Mouse (Mus musculus): ENCODE measurements around the gene Amn. TPM values are rescaled to one million over a fixed set of nuclear protein-coding genes. Genes with fewer than 3 reads are reported as not detected.
A peak's percentile ranks its signal among the peaks of the same experiment; 100 is the strongest.

Amn gene
- polyA plus RNA-seq, 1 experiment from 2014 or later = 0.29 TPM

DNA sequence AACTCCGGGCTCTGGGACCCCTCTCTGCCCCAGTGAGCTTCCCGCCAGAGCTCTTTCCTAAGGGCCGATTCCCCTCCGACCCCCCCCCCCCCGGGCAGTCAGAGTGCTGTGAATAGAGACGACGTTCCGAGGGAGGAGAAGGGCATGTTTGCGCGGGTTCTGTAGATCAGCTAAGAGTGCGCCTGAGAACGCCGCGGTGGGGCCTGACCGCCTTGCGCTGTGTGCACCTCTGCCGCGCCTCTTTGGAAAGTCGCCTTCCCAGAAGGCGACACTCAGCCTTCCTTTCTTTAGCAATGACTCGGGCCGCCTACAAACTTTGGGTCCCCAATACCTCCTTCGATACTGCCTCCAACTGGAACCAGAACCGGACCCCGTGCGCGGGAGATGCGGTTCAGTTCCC, 511 bp downstream of the Amn start:
- no peak overlapping the region for H3K9ac ChIP-seq (ENCODE audit: low read length)
- WGBS = 8% methylated on average over 22 of the region's 28 CpGs
- no peaks in the 10 kb centered on the region for H3K36me3 ChIP-seq (ENCODE audit: control insufficient read depth, insufficient read depth, low read length)
- H3K27ac ChIP-seq (replicated peaks; ENCODE audit: low read depth, low read length) = no peak overlapping the region
- DNase-seq (ENCODE audit: low spot score) (no peak), ATAC-seq (ENCODE audit: insufficient number of reproducible peaks, low FRiP score, low TSS enrichment, low read depth) (no peak)
- H3K27me3 ChIP-seq (ENCODE audit: control insufficient read depth, insufficient read depth, low read length) = peaks cover 68% of the 10 kb centered on the region
- no peak overlapping the region for H3K4me3 ChIP-seq (ENCODE audit: low read depth, low read length)
- H3K4me2 ChIP-seq (ENCODE audit: low read depth, severe bottlenecking) = peak overlapping the region; percentile 25; the same call in 1 of the 2 replicates
- peaks cover 21% of the 10 kb centered on the region for H3K4me1 ChIP-seq (ENCODE audit: control insufficient read depth, insufficient read depth, low read length)
- H3K9me3 ChIP-seq (ENCODE audit: control insufficient read depth, low read length) = no peaks in the 10 kb centered on the region

DNA sequence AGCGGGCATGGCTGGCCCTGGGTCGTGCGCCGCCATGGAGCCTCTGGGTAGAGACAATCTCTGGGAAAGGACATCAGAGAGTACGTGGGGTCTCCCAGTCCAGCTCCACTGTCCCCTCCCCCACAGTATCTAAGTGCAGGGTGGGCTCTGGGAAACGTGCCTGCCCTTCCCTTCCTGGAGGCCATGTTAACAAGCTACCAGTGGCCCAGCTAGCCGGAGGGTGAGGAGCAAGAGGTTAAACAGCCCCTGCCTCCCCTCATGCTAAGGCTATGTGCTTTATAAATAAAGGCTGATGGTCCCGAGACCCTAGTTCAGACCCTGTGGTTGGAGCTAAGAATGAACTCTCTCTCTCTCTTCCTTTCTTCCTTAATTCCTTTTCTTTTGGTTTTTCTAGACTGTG, 1.1 kb downstream of the Amn start:
- Histone ChIP-seq H3K4me1 (ENCODE audit: control insufficient read depth, insufficient read depth, low read length) (peaks cover 21% of the 10 kb centered on the region), H3K9ac (ENCODE audit: low read length) (no peak overlapping the region), H3K27ac (replicated peaks; ENCODE audit: low read depth, low read length) (no peak overlapping the region), H3K4me2 (ENCODE audit: low read depth, severe bottlenecking) (peak overlapping the region; percentile 25; the same call in 1 of the 2 replicates), H3K4me3 (ENCODE audit: low read depth, low read length) (no peak overlapping the region), H3K36me3 (ENCODE audit: control insufficient read depth, insufficient read depth, low read length) (no peaks in the 10 kb centered on the region), H3K27me3 (ENCODE audit: control insufficient read depth, insufficient read depth, low read length) (peaks cover 74% of the 10 kb centered on the region), H3K9me3 (ENCODE audit: control insufficient read depth, low read length) (no peaks in the 10 kb centered on the region)
- ATAC-seq (ENCODE audit: insufficient number of reproducible peaks, low FRiP score, low TSS enrichment, low read depth) = no peak
- 21% methylated on average over 8 of the region's 8 CpGs for WGBS
- DNase-seq (ENCODE audit: low spot score) = no peak

DNA sequence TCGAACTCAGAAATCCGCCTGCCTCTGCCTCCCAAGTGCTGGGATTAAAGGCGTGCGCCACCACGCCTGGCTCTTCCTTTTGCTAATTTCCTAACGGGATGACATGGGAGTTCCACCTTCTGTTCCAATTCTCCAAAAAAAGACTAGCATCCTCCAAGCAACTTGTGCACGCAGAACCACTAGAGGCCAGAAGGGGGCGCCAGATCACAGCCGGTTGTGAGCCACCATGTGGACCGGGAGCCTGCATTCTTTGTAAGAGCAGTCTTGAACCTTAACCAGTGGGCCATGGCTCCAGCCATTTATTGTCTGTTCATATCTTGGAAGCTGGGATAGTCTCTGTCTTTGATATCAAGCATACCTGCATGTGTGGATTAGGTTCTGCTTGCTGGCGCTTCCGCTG, 1.5 kb downstream of the Amn start:
- Histone ChIP-seq H3K9me3 (ENCODE audit: control insufficient read depth, low read length) (no peaks in the 10 kb centered on the region), H3K36me3 (ENCODE audit: control insufficient read depth, insufficient read depth, low read length) (no peaks in the 10 kb centered on the region), H3K4me3 (ENCODE audit: low read depth, low read length) (no peak overlapping the region), H3K27ac (replicated peaks; ENCODE audit: low read depth, low read length) (no peak overlapping the region), H3K9ac (ENCODE audit: low read length) (no peak overlapping the region), H3K27me3 (ENCODE audit: control insufficient read depth, insufficient read depth, low read length) (peaks cover 77% of the 10 kb centered on the region), H3K4me2 (ENCODE audit: low read depth, severe bottlenecking) (no peak overlapping the region), H3K4me1 (ENCODE audit: control insufficient read depth, insufficient read depth, low read length) (peaks cover 21% of the 10 kb centered on the region)
- ATAC-seq (ENCODE audit: insufficient number of reproducible peaks, low FRiP score, low TSS enrichment, low read depth) (no peak), DNase-seq (ENCODE audit: low spot score) (peak; percentile 91)
- WGBS = 20% methylated on average over 12 of the region's 12 CpGs

DNA sequence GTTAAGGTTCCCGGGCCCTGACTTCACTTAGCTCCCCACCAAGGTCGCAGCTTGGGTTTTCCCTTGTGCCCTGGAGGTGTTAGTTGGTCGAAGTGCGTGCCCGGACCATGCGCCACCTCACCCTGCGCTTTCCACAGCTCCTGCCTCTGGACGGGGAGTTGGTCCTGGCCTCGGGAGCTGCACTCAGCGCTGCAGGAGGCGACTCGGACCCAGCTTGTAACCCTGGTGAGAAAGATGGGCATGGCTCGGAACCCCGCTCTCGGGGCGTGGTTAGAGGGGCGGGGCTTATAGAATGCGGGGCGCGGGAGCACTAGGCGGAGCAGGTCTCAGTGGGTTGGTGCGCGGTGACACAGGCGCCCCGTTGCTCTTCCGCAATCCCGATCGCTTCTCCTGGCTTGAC, 3.1 kb downstream of the Amn start:
- Histone ChIP-seq H3K4me3 (ENCODE audit: low read depth, low read length) (peak overlapping the region; percentile 31), H3K36me3 (ENCODE audit: control insufficient read depth, insufficient read depth, low read length) (no peaks in the 10 kb centered on the region), H3K9ac (ENCODE audit: low read length) (no peak overlapping the region), H3K4me1 (ENCODE audit: control insufficient read depth, insufficient read depth, low read length) (peaks cover 15% of the 10 kb centered on the region), H3K9me3 (ENCODE audit: control insufficient read depth, low read length) (no peaks in the 10 kb centered on the region; the same call in 1 of the 2 replicates), H3K4me2 (ENCODE audit: low read depth, severe bottlenecking) (peak overlapping the region; percentile 65), H3K27ac (replicated peaks; ENCODE audit: low read depth, low read length) (no peak overlapping the region), H3K27me3 (ENCODE audit: control insufficient read depth, insufficient read depth, low read length) (peaks cover 77% of the 10 kb centered on the region)
- 1% methylated on average over 28 of the region's 28 CpGs for WGBS
- DNase-seq (ENCODE audit: low spot score) (peak; percentile 51), ATAC-seq (ENCODE audit: insufficient number of reproducible peaks, low FRiP score, low TSS enrichment, low read depth) (no peak)

DNA sequence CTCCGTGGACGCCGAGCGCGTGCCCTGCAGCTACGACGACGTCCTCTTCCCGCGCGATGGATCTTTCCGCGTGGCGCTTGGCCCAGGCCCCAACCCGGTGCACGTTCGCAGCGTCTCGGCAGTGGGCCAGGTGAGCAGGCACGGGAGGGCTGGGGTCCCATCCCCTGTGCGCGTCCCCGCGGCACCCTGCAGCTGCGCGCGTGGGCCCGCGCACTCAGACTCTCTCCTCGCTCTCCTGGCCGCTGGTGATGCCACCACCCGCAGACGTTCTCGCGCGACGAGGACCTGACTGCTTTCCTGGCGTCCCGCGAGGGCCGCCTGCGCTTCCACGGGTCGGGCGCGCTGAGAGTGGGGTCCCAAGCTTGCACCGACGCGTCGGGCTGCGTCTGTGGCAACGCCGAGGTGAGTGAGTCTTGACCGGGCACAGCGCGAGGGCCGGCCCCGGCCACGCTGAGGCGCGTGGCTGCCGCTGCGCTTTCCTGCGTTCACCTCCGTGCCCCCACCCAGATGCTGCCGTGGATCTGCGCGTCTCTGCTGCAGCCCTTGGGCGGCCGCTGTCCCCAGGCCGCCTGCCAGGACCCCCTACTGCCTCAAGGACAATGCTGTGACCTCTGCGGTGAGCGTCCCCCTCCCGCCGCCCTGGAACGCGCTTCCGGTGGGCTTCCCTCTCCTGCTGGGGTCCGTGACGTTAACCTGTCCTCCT, 3.7 kb downstream of the Amn start:
- DNase-seq (ENCODE audit: low spot score) = peak; percentile 38
- H3K9ac ChIP-seq (ENCODE audit: low read length) = 0 out of 2 replicates have a peak overlapping the region, but pooled peaks have one; percentile 7
- 2% methylated on average over 74 of the region's 80 CpGs for WGBS

DNA sequence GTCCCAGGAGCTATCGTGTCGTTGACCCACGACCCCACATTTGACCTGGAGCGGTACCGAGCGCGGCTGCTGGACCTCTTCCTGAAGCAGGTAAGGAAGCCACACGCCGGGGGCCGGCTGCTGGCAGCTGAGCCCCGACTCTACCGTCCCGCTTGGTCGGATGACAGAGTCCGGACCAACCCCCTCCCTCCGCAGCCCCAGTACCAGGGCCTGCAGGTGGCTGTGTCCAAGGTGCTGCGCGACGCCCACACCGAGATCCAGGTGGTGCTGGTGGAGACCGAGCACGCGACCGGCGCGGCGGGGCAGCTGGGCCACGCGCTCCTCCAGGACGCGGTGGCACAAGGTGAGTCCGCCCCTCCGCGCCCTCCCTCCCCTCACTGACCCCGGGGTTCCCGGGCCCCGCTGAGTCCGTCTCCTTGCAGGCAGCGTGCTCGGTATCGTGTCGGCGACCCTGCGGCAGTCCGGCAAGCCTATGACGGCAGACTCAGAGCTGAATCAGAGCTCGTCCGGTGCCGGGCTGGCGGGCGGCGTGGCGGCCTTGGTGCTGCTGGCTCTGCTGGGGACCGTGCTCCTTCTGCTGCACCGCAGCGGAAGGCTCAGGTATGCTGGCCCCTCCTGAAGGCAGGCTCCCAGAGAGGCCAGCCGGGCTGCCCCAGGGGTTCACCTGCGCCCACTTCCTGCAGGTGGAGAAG, 4.4 kb downstream of the Amn start:
- Histone ChIP-seq H3K9me3 (ENCODE audit: control insufficient read depth, low read length) (no peaks in the 10 kb centered on the region; the same call in 1 of the 2 replicates), H3K36me3 (ENCODE audit: control insufficient read depth, insufficient read depth, low read length) (no peaks in the 10 kb centered on the region), H3K27ac (replicated peaks; ENCODE audit: low read depth, low read length) (no peak overlapping the region), H3K27me3 (ENCODE audit: control insufficient read depth, insufficient read depth, low read length) (peaks cover 69% of the 10 kb centered on the region), H3K4me1 (ENCODE audit: control insufficient read depth, insufficient read depth, low read length) (peaks cover 15% of the 10 kb centered on the region), H3K9ac (ENCODE audit: low read length) (peak overlapping the region; percentile 18; the same call in 1 of the 2 replicates), H3K4me3 (ENCODE audit: low read depth, low read length) (peak overlapping the region; percentile 31), H3K4me2 (ENCODE audit: low read depth, severe bottlenecking) (peak overlapping the region; percentile 65)
- ATAC-seq (ENCODE audit: insufficient number of reproducible peaks, low FRiP score, low TSS enrichment, low read depth) = no peak
- DNase-seq (ENCODE audit: low spot score) = peak; percentile 59
- 2% methylated on average over 57 of the region's 58 CpGs for WGBS

More for the DNA sequence above, 3.7 kb downstream of the Amn start:
- Histone ChIP-seq H3K4me3 (ENCODE audit: low read depth, low read length) (peak overlapping the region; percentile 31), H3K27me3 (ENCODE audit: control insufficient read depth, insufficient read depth, low read length) (peaks cover 75% of the 10 kb centered on the region), H3K27ac (replicated peaks; ENCODE audit: low read depth, low read length) (no peak overlapping the region), H3K4me1 (ENCODE audit: control insufficient read depth, insufficient read depth, low read length) (peaks cover 15% of the 10 kb centered on the region), H3K36me3 (ENCODE audit: control insufficient read depth, insufficient read depth, low read length) (no peaks in the 10 kb centered on the region), H3K4me2 (ENCODE audit: low read depth, severe bottlenecking) (peak overlapping the region; percentile 65), H3K9me3 (ENCODE audit: control insufficient read depth, low read length) (no peaks in the 10 kb centered on the region; the same call in 1 of the 2 replicates)
- ATAC-seq (ENCODE audit: insufficient number of reproducible peaks, low FRiP score, low TSS enrichment, low read depth) = 0 out of 2 replicates have a peak, but pooled peaks have one; percentile 14

DNA sequence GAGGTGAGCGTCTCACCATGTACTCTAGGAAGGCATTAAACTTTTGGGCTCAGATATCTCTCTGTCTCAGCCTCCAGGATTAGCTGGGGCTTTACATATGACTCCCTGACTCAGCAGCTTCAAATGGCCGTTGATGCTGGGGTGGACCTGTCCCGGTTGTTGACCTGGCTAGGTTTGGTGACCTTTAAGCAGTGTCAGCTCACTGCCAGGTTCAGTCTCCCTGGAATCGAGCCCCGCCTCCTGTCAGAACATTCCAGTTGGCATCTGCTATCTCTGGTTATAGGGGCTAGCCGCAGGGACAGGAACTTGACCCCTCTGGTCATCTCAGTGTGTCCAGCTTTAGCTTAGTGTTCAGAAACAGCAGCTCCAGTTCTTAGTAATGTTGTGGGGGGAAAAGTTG, 5.5 kb downstream of the Amn start:
- no peak for ATAC-seq (ENCODE audit: insufficient number of reproducible peaks, low FRiP score, low TSS enrichment, low read depth)

DNA sequence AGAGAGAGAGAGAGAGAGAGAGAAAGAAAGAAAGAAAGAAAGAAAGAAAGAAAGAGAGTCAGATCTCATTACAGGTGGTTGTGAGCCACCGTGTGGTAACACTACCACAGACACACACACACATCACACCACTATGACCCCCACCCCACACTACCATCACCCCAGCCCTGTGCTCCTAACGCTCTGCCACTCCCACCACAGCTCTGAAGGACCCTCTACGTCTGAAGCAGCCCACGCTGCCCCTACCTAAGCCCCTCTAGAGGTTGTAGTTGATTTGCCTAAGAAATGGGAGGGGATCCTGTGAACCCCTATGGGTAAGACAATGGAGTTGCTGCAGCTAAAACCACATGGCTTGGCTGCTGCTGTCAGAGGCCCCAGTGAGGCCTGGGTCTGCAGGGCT, 12.7 kb downstream of the Amn start:
- DNase-seq (ENCODE audit: low spot score) (no peak), ATAC-seq (ENCODE audit: insufficient number of reproducible peaks, low FRiP score, low TSS enrichment, low read depth) (peak; percentile 35; the same call in 1 of the 2 replicates)
- Histone ChIP-seq H3K36me3 (ENCODE audit: control insufficient read depth, insufficient read depth, low read length) (no peaks in the 10 kb centered on the region), H3K9ac (ENCODE audit: low read length) (no peak overlapping the region), H3K4me3 (ENCODE audit: low read depth, low read length) (no peak overlapping the region), H3K9me3 (ENCODE audit: control insufficient read depth, low read length) (no peaks in the 10 kb centered on the region; the same call in 1 of the 2 replicates), H3K27ac (replicated peaks; ENCODE audit: low read depth, low read length) (no peak overlapping the region), H3K4me1 (ENCODE audit: control insufficient read depth, insufficient read depth, low read length) (peaks cover 7% of the 10 kb centered on the region), H3K27me3 (ENCODE audit: control insufficient read depth, insufficient read depth, low read length) (no peaks in the 10 kb centered on the region), H3K4me2 (ENCODE audit: low read depth, severe bottlenecking) (no peak overlapping the region)
- 80% methylated on average over 4 of the region's 4 CpGs for WGBS

More for the DNA sequence above, 5.5 kb downstream of the Amn start:
- no peak overlapping the region for H3K4me3 ChIP-seq (ENCODE audit: low read depth, low read length)
- H3K4me2 ChIP-seq (ENCODE audit: low read depth, severe bottlenecking) = no peak overlapping the region
- H3K27me3 ChIP-seq (ENCODE audit: control insufficient read depth, insufficient read depth, low read length) = peaks cover 58% of the 10 kb centered on the region
- peaks cover 15% of the 10 kb centered on the region for H3K4me1 ChIP-seq (ENCODE audit: control insufficient read depth, insufficient read depth, low read length)
- H3K9ac ChIP-seq (ENCODE audit: low read length) = no peak overlapping the region
- no peak overlapping the region for H3K27ac ChIP-seq (replicated peaks; ENCODE audit: low read depth, low read length)
- no peak for DNase-seq (ENCODE audit: low spot score)
- no peaks in the 10 kb centered on the region for H3K36me3 ChIP-seq (ENCODE audit: control insufficient read depth, insufficient read depth, low read length)
- H3K9me3 ChIP-seq (ENCODE audit: control insufficient read depth, low read length) = no peaks in the 10 kb centered on the region; the same call in 1 of the 2 replicates
- 43% methylated on average over 6 of the region's 6 CpGs for WGBS

All from limb, embryonic 11.5 days (tissue).